ENCODE assay signal across 8 mouse cellular contexts in genomic region chr9:110657474-110658078, GRCm38 (mm10). TPM values are rescaled to one million over a fixed set of nuclear protein-coding genes. Genes with fewer than 3 reads are reported as not detected.
A peak's percentile ranks its signal among the peaks of the same experiment; 100 is the strongest.
DNase-seq lines count a peak whose midpoint lies in the region; ATAC-seq lines count a peak whose summit lies in the region.

No protein-coding gene starts in this region.

- peak overlapping the region; percentile 46 for H3K4me2 ChIP-seq in limb, embryonic 11.5 days (ENCODE audit: low read depth, severe bottlenecking)
- peak overlapping the region; percentile 65 for H3K4me2 ChIP-seq in midbrain, embryonic 16.5 days (ENCODE audit: low read length)

- peak; percentile 47 for DNase-seq in layer of hippocampus, adult 11-12 months (ENCODE audit: low spot score)
- no peak for DNase-seq in layer of hippocampus, adult 18-20 months (ENCODE audit: low spot score in 2 of 2)
- peak; percentile 61 for DNase-seq in brain, adult 2 months (ENCODE audit: low read depth, low spot score)
- DNase-seq in heart, postnatal 10 days = peak; percentile 57 to 72
- no peak for DNase-seq in limb, embryonic 11.5 days (ENCODE audit: low spot score)
- DNase-seq in layer of hippocampus, adult 8-10 months (ENCODE audit: low spot score in 2 of 2) = no peak
- no peak for DNase-seq in left cerebral cortex, postnatal 36 days (ENCODE audit: low spot score in 2 of 2)

- ATAC-seq in limb, embryonic 11.5 days (ENCODE audit: insufficient number of reproducible peaks, low FRiP score, low TSS enrichment, low read depth) = no peak
- ATAC-seq in midbrain, embryonic 16.5 days = no peak

- no peak overlapping the region for H3K27ac ChIP-seq in limb, embryonic 11.5 days (replicated peaks; ENCODE audit: low read depth, low read length)
- H3K27ac ChIP-seq in midbrain, embryonic 16.5 days (ENCODE audit: low read length) = no peak overlapping the region

- intact Hi-C loops in heart, postnatal 10 days (cut with DNase I) = loop anchor here (2.0 kb wide), 2 partner anchors 15 to 23 kb away; no protein-coding TSS in a partner anchor
- intact Hi-C loops in left cerebral cortex, postnatal 36 days (cut with DNase I) = no loop called here

- no peaks in the 10 kb centered on the region for H3K9me3 ChIP-seq in limb, embryonic 11.5 days (ENCODE audit: control insufficient read depth, low read length)
- H3K9me3 ChIP-seq in midbrain, embryonic 16.5 days (replicated peaks; ENCODE audit: control insufficient read depth, low read length, poor library complexity, severe bottlenecking) = no peaks in the 10 kb centered on the region

- H3K36me3 ChIP-seq in limb, embryonic 11.5 days (ENCODE audit: control insufficient read depth, insufficient read depth, low read length) = peaks cover 3% of the 10 kb centered on the region; the same call in 1 of the 2 replicates
- H3K36me3 ChIP-seq in midbrain, embryonic 16.5 days (ENCODE audit: control insufficient read depth, insufficient read depth, low read length) = no peaks in the 10 kb centered on the region

- H3K4me3 ChIP-seq in limb, embryonic 11.5 days (ENCODE audit: low read depth, low read length) = peak overlapping the region; percentile 62; the same call in 1 of the 2 replicates
- H3K4me3 ChIP-seq in midbrain, embryonic 16.5 days (ENCODE audit: low read depth, low read length) = peak overlapping the region; percentile 65

- peaks cover 13% of the 10 kb centered on the region for H3K27me3 ChIP-seq in limb, embryonic 11.5 days (ENCODE audit: control insufficient read depth, insufficient read depth, low read length)
- H3K27me3 ChIP-seq in midbrain, embryonic 16.5 days (ENCODE audit: control insufficient read depth, insufficient read depth, low read depth, low read length) = no peaks in the 10 kb centered on the region

- 84% methylated on average over 13 of the region's 13 CpGs for WGBS in limb, embryonic 11.5 days
- WGBS in midbrain, embryonic 16.5 days = 82% methylated on average over 13 of the region's 13 CpGs

- H3K9ac ChIP-seq in limb, embryonic 11.5 days (ENCODE audit: low read length) = no peak overlapping the region
- no peak overlapping the region; the same call in 1 of the 2 replicates for H3K9ac ChIP-seq in midbrain, embryonic 16.5 days (ENCODE audit: low read depth, low read length)

- peaks cover 13% of the 10 kb centered on the region for H3K4me1 ChIP-seq in limb, embryonic 11.5 days (ENCODE audit: control insufficient read depth, insufficient read depth, low read length)
- H3K4me1 ChIP-seq in midbrain, embryonic 16.5 days (ENCODE audit: control insufficient read depth, insufficient read depth, low read length) = peaks cover 28% of the 10 kb centered on the region; the same call in 1 of the 2 replicates

RNA-seq across cellular contexts. Expression of gene Ccdc12, which starts 1.3 kb away (rescaled TPM):
- 10 to 100 TPM; 50.9 to 62.8 TPM for total RNA-seq in layer of hippocampus, adult 18-20 months (2021)
- 10 to 100 TPM; 69.6 to 78.9 TPM for total RNA-seq in heart, postnatal 10 days (2021)
- 147 and 150 TPM in 2 replicates for polyA plus RNA-seq in limb, embryonic 11.5 days (2014; fragmentation: Nextera tagmentation; extraction: Ambion mirVana)
- polyA plus RNA-seq in midbrain, embryonic 16.5 days (2015; fragmentation: Nextera tagmentation; extraction: Ambion mirVana) = 93.3 and 103 TPM in 2 replicates
- total RNA-seq in layer of hippocampus, adult 8-10 months (2022) = 10 to 100 TPM; 46.4 to 61.2 (median 57.8) TPM
- total RNA-seq in left cerebral cortex, postnatal 36 days (2021) = 10 to 100 TPM; 56.1 to 60.8 TPM

RNA-seq across cellular contexts. Expression of gene Nbeal2, which starts 3.6 kb away (rescaled TPM):
- total RNA-seq in layer of hippocampus, adult 18-20 months (2021) = 10 to 100 TPM; 13.4 to 18.9 TPM
- 1 to 10 TPM; 8.3 to 8.7 TPM for total RNA-seq in heart, postnatal 10 days (2021)
- 0.35 and 0.53 TPM in 2 replicates for polyA plus RNA-seq in limb, embryonic 11.5 days (2014; fragmentation: Nextera tagmentation; extraction: Ambion mirVana)
- polyA plus RNA-seq in midbrain, embryonic 16.5 days (2015; fragmentation: Nextera tagmentation; extraction: Ambion mirVana) = 5.2 and 6.1 TPM in 2 replicates
- 10 to 100 TPM; 15.1 to 18.5 (median 18.1) TPM for total RNA-seq in layer of hippocampus, adult 8-10 months (2022)
- total RNA-seq in left cerebral cortex, postnatal 36 days (2021) = 10 to 100 TPM in 1 of 2 experiments, 1 to 10 TPM in 1; 7.8 to 13.5 TPM

RNA-seq across cellular contexts. Expression of gene Nradd, which starts 33.3 kb away (rescaled TPM):
- total RNA-seq in layer of hippocampus, adult 18-20 months (2021) = 1 to 10 TPM; 2.0 to 3.5 TPM
- total RNA-seq in heart, postnatal 10 days (2021) = 1 to 10 TPM; 2.2 to 2.3 TPM
- polyA plus RNA-seq in limb, embryonic 11.5 days (2014; fragmentation: Nextera tagmentation; extraction: Ambion mirVana) = 28.3 and 36.5 TPM in 2 replicates
- 25.5 and 27.1 TPM in 2 replicates for polyA plus RNA-seq in midbrain, embryonic 16.5 days (2015; fragmentation: Nextera tagmentation; extraction: Ambion mirVana)
- 1 to 10 TPM; 2.0 to 4.6 (median 3.0) TPM for total RNA-seq in layer of hippocampus, adult 8-10 months (2022)
- 1 to 10 TPM; 2.2 TPM for total RNA-seq in left cerebral cortex, postnatal 36 days (2021)

Comparison
In these comparisons a context has a peak if more than half of its experiments do, and no peak if none do; other contexts are left out.
1. DNase-seq: peak in layer of hippocampus, adult 11-12 months (single experiment), brain, adult 2 months (single experiment) and heart, postnatal 10 days (2 of 2); none in layer of hippocampus, adult 18-20 months (0 of 2), limb, embryonic 11.5 days (single experiment), layer of hippocampus, adult 8-10 months (0 of 2) and left cerebral cortex, postnatal 36 days (0 of 2).